Mouse (Mus musculus) heart, adult 2 months (tissue): ENCODE measurements around the gene Olfr525.

Experiments
- CTCF ChIP-seq: fragments of 200-600 bp; IDR thresholded peaks from 2 replicates; pipeline ENCODE4 v1.8.1; 2022; ENCODE audit warnings: antibody characterized with exemption, mild to moderate bottlenecking, moderate library complexity
- POLR2A ChIP-seq: fragments of 200-500 bp; IDR thresholded peaks from 2 replicates; pipeline ENCODE4 v1.6.1; 2011; ENCODE audit warnings: mild to moderate bottlenecking, low read depth, low read length, control low read depth; ENCODE audit not compliant: insufficient read depth

GRCm38 (mm10) chr7:140333717-140334116 lies 13.1 kb downstream of the Olfr525 start, which contains the start of gene Olfr527:
- TF ChIP-seq CTCF (no peak), POLR2A (no peak)
